Mouse (Mus musculus) c-Kit-positive CD71-positive TER-119-negative erythroid progenitor cells, embryonic 14.5 days (primary cell): ENCODE measurements around the gene Spata46.
A peak's percentile ranks its signal among the peaks of the same experiment; 100 is the strongest.

Experiments used
- DNase-seq: peaks from one replicate; pipeline ENCODE4 v3.0.0-alpha.2; 2013; ENCODE audit warnings: low read depth

Gene Spata46

GRCm38 (mm10) chr1:170308503-170308902 is at the start of gene Spata46:
Gene Spata46 (plus strand): TSS chr1:170308803.
- DNase-seq: no peak

DNA sequence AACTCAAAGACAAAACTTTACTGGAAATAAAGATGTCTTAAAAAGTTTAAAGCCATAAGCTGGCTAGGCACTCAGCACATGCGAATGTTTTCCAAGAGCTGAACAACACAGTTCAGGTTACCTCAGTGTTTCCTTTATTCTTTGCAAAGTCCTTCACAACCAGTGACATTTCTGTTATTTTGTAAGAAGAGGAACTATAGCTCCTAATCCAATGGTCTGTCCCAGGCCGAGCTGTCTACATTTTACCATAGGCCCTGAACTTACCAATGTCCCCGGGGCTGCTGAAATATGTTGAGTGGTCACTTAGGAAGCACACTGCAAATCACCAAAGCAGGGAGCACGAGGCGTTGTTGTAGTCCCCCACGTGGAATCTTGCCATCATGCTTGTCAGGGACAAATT is 38.3 kb upstream of the Spata46 start:
- DNase-seq: no peak

GRCm38 (mm10) chr1:170270696-170271095 is 37.9 kb upstream of the Spata46 start:
- DNase-seq: no peak

GRCm38 (mm10) chr1:170273252-170273651 is 35.4 kb upstream of the Spata46 start:
- DNase-seq: no peak

- DNase-seq: no peak
Observed at GRCm38 (mm10) chr1:170277016-170277415, 31.6 kb upstream of the Spata46 start, which contains the start of gene Sh2d1b1. Gene Sh2d1b1 (plus strand): TSS chr1:170277320.

- no peak for DNase-seq
Observed at GRCm38 (mm10) chr1:170282415-170283129, 26.0 kb upstream of the Spata46 start.

DNA sequence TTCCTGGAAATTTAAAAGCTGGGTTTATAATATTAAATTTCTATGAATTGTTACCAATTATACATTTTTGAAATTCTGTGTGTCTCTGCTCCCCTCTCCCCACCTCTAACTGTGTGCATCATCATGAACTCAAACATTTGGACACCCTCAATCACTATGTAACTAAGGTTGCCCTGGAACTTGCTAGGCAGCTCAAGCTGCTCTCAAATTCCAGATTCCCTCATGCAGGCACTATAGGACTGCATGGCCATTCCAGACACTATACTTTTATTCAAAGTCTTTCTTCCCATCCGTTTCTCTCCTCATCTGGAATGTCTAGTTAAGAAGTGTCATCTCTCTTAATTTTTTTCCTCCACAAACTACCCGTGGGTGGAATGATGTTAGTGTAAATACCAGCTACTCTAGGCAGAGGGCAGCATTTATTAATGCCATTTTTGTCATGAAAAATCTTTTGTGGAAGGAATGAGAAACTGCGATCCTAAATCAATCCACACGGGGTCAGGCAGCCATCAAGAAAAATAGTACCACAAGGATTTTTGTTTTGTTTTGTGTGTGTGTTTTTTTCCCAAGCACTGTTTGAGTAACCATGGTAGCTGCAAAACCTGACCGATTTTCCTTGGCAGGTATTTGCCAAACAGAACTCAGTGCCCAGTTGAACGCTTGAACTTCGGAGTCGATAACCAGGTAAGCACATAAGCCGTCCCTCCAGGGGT is 16.2 kb upstream of the Spata46 start:
- peak; percentile 7 for DNase-seq

DNA sequence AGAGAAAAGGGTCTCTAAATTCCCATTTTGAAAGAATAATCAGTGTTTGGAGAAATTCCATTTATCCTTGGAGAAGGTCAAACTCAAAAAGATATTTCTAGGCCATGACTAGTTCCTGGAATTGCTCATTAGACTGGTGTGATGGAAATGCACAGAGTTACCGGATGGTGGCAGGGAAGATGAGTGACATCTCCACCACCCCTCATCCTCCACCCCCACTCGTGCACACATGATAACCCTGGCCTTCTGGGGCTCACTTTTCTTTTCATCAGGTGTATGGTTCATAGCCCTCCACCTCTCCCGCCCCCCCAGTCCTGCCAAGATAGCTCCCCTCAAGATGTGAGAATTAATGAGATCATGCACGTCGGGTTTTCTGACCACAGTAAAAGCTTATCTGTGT is 15.3 kb upstream of the Spata46 start:
- no peak for DNase-seq

DNA sequence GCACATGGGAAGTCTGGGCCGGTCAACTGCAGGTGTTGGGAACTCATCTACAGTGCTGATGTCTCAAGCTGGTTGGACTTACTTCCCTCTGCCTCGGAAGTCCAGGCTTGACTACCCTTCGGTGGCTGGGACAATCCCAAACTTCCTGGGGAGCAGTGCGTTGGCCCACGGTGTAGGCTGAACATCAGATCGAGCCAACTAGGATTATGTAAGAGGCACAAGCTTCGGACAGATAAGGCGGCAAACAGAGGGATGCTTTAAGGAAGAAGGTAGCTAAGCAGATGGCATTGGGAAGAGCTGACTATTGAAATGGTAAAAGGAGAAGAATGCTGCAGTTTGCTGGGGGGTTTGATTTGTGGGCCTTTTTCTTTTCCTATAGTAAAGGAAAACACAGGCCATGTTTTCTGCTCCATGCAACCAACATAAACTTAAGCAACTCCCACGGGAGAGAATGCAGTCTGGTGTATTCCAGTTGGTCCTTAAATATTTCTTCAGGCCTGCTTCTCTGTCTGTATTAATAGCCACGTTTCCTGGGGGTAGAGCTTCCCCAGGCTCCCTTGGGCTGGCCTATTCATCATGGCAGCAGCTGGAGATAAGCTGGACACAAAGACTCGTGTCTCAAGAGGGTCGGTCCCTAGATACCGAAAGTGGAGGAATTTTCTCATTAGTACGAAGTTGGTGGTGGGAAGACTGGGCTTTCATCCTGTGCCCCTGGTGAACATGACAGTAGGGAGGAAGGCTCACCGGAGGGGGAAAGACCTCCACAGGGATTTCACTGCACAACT is 13.6 kb upstream of the Spata46 start:
- DNase-seq: no peak

DNA sequence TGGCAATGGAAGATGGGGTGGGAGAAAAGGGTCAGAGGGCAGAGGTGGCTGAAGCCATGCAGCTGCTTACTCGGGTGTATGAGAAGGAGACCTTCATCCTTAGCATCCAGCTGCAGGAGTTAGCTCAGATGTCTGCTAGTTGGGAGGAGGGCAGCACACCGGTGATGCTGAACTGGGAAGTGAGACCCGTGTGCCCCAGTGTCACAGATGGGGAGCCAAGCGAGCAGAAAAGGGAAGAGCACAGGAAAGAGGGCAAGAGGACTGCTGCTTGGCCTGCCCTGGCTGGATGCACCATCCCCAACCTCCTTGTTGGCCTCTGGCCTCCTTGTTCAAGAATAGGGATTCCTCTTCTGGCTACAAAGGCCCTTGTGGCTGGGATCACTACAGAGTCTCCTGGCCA is 9.1 kb upstream of the Spata46 start:
- no peak for DNase-seq

DNA sequence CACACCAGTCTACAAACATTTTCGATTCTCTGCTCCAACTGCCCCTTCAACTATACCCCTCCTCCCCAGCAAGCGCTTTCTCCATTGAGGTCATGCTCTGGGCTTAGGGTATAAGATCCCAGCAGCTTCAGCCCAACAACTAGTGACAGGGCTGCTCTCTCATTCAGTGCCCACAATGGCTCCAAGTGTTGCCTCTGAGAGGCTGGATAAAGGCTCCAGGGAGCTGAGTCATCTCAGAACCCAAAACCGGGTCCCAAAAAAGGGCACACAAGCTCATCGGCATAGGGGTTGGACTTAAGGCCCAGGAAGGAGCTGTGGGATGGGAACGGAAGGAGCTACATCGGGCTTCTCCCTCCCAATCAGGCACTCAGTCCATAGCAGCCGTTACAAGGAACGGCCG is 6.9 kb upstream of the Spata46 start:
- DNase-seq: no peak

DNA sequence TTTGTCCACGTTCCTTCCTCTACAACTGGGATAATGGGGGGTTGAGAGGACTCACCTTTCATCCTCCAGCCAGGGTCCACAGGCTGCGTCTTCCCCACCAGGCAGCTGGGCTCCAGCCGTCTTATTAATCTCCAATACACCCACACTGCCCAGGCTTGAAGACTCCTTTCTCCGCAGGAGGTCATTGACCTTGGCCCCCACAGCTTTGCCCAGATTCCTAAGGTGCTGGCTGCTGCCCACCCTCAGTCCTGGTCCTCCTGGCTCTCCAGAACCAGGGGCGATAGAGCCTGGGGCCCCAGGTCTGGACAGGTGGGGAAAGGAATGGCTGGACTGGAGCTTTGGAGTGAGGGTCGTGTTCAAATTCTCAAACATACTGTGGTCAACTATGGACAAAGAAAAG is 6.1 kb upstream of the Spata46 start:
- DNase-seq: no peak

DNA sequence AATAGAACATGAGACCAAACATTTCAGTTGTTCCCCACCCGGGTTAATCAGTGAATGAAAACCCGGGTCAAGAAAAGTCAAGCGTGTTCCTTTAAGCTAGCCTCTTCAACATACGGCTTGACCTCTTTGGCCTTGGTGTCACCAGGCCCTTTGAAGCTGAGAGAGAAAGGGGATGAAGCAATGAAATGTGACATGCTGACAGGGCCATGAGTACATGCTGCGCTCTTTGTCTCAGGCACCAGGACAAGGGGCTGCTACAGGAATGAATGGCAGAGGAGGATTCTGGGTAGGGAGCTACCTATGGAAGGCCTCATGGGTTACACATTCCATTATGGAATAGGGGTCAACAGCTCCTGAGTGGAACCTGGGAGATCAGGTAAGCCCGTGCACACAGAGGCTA is 5.5 kb upstream of the Spata46 start:
- no peak for DNase-seq

DNA sequence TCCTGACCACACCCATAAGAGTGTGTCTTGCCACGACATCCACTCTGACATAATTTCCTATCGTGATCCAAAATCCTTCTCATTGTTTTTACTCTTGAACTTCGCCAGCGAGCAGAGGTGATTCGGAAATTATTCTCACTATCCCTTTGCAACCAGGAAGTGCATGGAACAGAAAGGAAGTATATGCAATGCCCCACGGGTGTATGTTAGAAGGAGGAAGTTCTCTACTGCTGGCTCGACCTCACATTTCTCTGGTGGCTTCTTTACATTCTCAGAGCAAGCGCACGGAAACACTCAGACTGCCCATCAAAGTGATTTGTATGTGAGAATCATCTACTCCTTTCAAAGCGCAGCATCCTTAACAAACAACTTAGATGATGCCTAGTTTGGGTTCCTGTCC is 3.6 kb upstream of the Spata46 start:
- DNase-seq: no peak

- no peak for DNase-seq
Observed at GRCm38 (mm10) chr1:170306232-170306631, 2.4 kb upstream of the Spata46 start, which contains the start of gene Gm7694. Gene Gm7694 (minus strand): TSS chr1:170306332.

DNA sequence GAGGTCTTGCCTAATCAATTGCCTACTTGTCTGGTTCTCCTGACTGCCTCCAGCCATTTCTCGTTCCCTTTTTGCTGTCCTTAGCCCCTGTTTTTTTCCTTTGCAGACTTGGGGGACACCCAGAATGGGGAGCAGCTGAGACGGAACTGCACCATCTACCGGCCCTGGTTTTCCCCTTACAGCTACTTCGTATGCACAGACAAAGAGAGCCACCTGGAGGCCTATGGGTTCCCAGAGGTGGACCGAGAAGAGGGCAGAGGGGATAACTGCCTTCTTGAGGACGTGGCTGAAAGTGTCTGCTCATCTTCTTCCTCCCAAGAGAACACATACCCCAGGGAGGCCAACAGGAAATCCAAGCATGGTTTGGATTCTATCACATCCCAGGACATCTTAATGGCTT is 2.8 kb downstream of the Spata46 start:
- DNase-seq: no peak

GRCm38 (mm10) chr1:170322046-170322445 is 13.4 kb downstream of the Spata46 start:
- no peak for DNase-seq

- DNase-seq: no peak
Observed at GRCm38 (mm10) chr1:170323001-170323400, 14.4 kb downstream of the Spata46 start.

DNA sequence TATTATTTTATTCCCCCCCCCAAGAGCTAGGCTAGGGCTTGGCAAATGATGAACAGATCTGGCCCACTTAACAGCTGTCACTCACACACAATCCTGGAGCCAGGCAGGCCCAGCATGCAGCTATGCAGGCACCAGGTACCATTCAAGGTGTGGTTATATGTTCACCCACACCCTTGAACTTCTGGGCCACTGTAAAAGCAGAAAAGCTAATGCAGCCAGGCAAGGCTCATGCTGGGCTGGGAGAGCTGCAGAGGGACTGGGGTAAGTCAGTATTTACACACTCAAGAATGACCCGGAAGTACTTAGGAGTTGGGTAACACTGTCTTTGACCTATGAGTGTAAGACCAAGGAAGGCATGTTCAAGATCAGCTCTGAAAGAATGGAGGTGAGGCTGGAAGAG is 15.7 kb downstream of the Spata46 start:
- DNase-seq: no peak

GRCm38 (mm10) chr1:170325277-170325676 is 16.7 kb downstream of the Spata46 start:
- no peak for DNase-seq

GRCm38 (mm10) chr1:170331926-170332325 is 23.3 kb downstream of the Spata46 start:
- no peak for DNase-seq

DNA sequence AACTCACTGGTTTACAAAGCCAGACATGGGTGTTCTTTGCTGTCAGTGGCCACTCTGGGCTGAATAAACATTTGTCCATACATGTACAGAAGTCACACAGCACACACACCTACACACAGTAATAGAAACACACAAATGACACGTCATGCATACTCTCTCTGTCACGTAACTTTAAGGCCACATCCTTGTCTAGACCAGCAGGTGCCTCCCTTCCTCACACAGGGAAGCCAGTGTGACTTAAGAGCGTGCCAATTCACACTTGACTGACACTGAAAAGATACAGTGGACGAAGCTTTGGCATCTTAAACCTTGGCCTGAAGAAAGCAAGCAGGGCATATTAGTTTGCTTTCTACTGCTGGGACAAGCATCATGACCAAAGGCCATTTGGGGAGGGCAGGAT is 24.2 kb downstream of the Spata46 start:
- no peak for DNase-seq

GRCm38 (mm10) chr1:170339943-170340342 is 31.3 kb downstream of the Spata46 start:
- DNase-seq: no peak
